Mouse (Mus musculus): ENCODE measurements at regions not wholly inside any gene's neighbourhood (a gene's known extent, or its start where the extent isn't known, plus 50 kb on each side); places are given as distances from the start of the nearest gene placed in this dataset.

- TF ChIP-seq CTCF (IDR thresholded peaks at IDR 0.05): no peak
- no peak for TF ChIP-seq EP300 (IDR thresholded peaks at IDR 0.05)
Observed at GRCm38 (mm10) chr2:59424205-59424604, 60.2 kb upstream of the Dapl1 start.
